Mouse (Mus musculus) right cerebral cortex, postnatal 25 days (tissue): ENCODE data around the gene Pphln1.

ENCODE experiments used
- DNase-seq: peaks from one replicate; pipeline ENCODE4 v3.0.0; 2022

The Pphln1 gene

GRCm38 (mm10) chr15:93510690-93511336 lies 112.7 kb downstream of the Pphln1 start:
- DNase-seq, result no peak

GRCm38 (mm10) chr15:93512437-93512836 lies 114.3 kb downstream of the Pphln1 start:
- no peak for DNase-seq

DNA sequence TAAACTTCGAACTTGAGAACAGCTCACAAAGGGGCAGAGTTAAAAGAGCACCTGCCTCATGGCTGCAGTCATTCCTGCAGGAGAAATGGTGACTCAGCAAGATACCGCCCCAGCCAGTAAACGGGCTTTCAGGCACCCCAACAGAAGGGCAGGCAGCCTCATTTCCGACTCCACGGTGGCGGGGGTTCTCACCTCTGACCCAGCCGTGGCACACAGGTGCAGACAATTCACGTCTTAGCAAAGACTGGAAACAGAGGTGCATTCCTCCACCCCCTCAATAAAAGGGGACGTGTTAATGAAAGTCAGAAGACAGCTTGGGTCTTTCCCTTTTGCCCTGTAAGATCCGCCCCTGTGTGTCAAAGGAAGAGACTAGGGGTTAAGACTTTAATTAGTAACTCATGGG lies 115.8 kb downstream of the Pphln1 start:
- DNase-seq, result no peak

GRCm38 (mm10) chr15:93515316-93515715 lies 117.2 kb downstream of the Pphln1 start:
- DNase-seq, result no peak

GRCm38 (mm10) chr15:93517022-93517565 lies 118.9 kb downstream of the Pphln1 start:
- no peak for DNase-seq

- DNase-seq, result no peak
Measured at GRCm38 (mm10) chr15:93518143-93518902, 120.2 kb downstream of the Pphln1 start.

- peak; percentile 75 for DNase-seq
Measured at GRCm38 (mm10) chr15:93518941-93519835, 121.0 kb downstream of the Pphln1 start.

GRCm38 (mm10) chr15:93519836-93520826 lies 122.0 kb downstream of the Pphln1 start:
- no peak for DNase-seq

DNA sequence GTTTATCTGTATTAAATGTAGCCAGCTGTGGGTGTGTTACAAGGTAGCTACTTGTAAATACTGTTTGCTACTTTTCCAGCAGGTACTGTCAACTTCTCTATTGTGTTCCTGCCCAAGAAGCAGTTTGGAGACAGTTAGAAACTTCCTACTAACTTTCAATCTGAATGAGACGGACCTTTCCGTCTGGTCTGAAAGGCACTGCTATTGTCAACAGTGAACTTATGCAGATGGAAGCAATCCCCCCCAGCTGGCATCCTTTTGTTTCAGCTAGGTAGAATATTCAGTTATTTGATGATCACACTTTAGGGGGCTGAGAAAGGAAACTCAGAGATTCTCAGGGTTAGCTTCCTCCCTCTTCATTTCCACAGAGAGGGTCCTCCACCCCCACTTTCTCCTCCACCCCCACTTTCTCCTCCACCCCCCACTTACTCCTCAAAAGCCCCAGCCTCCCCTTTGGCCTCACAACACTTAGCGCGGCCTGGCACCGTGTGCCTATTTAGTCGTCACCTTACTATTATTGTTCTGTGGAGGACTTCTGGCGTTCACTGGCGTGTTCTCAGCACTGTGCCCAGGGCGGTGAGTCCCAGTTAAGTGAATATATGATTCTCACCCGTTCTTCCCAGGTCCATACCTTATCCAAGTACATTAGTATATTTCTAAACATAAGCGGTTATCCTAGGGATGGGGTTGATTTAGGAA lies 123.1 kb downstream of the Pphln1 start:
- DNase-seq, result no peak

DNA sequence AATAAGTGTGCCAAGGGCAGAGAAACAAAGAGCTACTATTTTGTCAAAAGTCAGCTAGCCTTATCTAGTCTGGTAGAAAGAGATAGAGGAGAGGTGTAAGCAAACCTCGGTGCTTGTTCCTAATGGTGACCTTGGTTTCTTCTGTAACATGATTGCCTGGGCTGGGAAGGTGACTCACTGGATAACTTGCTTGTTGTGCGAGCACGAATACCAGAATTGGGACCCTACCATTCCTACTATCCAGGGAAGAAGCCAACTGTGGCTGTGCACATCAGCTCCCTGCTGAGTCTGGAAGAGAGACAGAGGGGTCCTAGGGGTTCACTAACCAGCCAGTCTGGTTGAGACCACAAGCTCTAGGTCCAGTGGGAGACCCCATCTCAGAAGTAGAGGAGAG lies 123.6 kb downstream of the Pphln1 start:
- DNase-seq, result no peak

GRCm38 (mm10) chr15:93525305-93525917 lies 127.3 kb downstream of the Pphln1 start:
- DNase-seq, result no peak

DNA sequence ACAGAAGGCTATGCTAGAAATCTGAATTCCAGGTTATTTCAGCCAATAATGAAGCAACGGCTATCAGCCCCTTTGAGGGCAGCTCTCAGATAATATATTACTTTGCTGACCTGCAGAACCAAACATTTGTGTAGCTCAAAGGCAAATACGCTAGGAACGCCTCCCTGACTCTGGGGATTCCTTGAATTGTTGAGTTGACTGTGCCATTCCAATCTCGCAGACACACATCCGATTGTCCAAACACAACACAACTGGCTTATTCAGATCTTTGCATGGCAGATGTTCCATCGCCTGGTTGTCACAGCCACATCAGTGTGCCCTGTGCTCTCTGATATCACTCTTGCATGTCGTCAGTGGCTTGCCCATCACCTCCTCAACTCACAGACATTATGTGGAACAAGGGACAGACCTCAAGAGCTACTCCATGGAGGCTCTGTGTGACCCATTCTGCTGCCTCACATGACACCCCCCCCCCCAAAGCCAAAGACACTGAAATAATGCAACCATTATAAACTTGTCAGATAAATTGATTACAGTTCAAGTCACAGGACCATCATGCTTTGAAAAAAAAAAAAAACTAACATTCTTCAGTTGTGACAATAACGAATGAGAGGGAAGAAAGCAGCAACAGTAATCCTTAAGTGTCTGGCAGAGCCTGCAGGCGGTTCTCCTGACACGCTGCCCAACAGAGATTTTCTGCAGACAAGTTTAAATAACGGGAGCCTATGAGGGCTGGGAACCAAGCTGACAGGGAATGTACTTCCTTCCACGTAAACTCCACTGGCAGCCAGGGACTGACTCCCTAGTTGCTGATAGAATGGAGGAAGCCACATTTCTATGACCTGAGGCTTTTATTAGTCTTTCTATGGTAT lies 131.9 kb downstream of the Pphln1 start:
- DNase-seq, result no peak

- DNase-seq, result no peak
Measured at GRCm38 (mm10) chr15:93530703-93531032, 132.5 kb downstream of the Pphln1 start.

GRCm38 (mm10) chr15:93536191-93536590 lies 138.0 kb downstream of the Pphln1 start:
- no peak for DNase-seq

GRCm38 (mm10) chr15:93537745-93538144 lies 139.6 kb downstream of the Pphln1 start:
- DNase-seq, result no peak

- peak; percentile 22 for DNase-seq
Measured at GRCm38 (mm10) chr15:93538551-93539205, 140.5 kb downstream of the Pphln1 start.

- no peak for DNase-seq
Measured at GRCm38 (mm10) chr15:93539415-93539814, 141.3 kb downstream of the Pphln1 start.
